Mouse (Mus musculus) embryo, embryonic 11.5 days (tissue): ENCODE results near the gene Ninj1.

Experiments used
- DNase-seq: peaks from one replicate; pipeline ENCODE4 v3.0.0-alpha.2; 2012; ENCODE audit warnings: low read depth, low spot score

Ninj1 gene

GRCm38 (mm10) chr13:49171729-49172128, 15.6 kb upstream of the Ninj1 start:
- DNase-seq = no peak

GRCm38 (mm10) chr13:49172335-49172734, 14.9 kb upstream of the Ninj1 start:
- DNase-seq = no peak

GRCm38 (mm10) chr13:49172971-49173596, 14.2 kb upstream of the Ninj1 start:
- DNase-seq = peak; percentile 81

DNA sequence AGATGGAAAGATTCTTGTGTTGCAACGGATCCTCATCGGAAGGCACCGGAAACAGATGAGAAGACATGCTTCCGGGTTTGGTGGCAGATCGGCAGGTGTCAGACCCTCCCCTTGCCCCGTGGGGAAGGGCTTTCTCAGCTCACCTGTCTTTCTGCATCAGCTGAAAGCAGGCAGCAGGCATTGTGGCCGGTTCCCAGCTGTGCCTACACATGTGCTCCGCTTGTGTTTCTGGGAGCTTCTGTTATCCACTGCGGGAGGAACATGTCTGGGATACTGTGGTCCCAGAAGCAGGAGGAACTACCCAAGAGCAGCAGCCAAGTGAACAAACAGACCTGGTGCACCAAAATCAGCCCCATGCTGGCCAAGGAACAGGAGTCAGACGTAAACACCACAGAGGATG, 11.8 kb upstream of the Ninj1 start:
- DNase-seq = no peak

DNA sequence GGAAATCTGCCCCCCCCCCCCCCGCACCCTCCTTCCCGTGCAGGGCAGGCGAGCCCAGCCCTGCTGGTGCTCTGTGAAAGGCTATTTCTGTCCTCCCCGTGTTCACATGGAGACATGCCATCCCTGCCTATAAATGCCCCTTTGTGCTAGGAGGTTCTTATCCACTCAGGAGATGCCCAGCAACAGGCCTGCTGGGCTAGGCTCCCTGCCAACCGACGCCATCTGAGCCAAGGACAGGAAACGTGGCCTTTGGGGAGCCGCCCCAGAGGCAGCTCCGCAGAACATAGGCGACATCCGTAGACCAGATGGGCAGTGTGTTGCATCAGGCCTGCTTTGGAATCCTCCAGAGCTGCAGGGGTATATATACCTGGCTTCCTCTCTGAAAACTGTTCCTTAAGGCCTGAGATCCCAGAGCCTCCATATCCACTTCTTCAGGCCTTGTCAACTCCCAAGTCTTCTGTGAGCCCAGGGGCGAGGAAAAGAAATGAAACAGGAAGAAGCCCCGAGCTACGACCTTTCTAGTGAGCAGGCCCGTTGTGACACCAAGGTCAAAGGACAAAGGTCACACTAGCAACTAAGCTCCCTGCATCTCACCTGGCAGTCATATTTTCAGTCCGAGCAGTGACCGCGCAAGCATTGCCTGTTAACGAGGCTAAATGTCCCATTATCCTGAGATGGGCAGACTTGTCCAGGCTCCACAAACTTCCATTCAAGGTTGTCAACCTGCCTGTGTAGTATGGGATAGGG, 8.3 kb upstream of the Ninj1 start:
- DNase-seq = no peak

GRCm38 (mm10) chr13:49180274-49180673, 7.0 kb upstream of the Ninj1 start:
- DNase-seq = no peak

DNA sequence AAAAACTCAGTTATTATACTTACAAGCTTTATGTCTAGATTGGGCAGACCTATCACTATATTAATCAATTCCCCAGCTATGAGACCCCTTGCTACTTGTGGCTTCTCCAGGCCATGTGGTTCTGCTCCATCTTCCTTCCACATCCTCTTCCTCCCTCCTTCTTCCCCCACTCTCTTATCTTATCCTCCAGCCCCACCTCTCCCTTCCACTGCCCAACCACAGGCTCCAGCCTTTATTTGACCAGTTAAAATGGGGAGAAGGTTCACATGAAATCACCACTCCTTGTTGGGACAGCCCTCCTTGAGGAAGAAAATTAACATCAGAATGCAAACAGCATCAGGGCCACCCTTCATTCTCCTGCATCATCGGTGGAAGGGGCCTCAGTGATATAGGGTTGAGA, 6.6 kb upstream of the Ninj1 start:
- no peak for DNase-seq

- DNase-seq = no peak
Observed at GRCm38 (mm10) chr13:49181411-49181984, 5.8 kb upstream of the Ninj1 start.

GRCm38 (mm10) chr13:49183161-49183560, 4.1 kb upstream of the Ninj1 start:
- DNase-seq = no peak

- DNase-seq = no peak
Observed at GRCm38 (mm10) chr13:49183646-49184045, 3.6 kb upstream of the Ninj1 start.

- no peak for DNase-seq
Observed at GRCm38 (mm10) chr13:49186798-49187287, 442 bp upstream of the Ninj1 start.

DNA sequence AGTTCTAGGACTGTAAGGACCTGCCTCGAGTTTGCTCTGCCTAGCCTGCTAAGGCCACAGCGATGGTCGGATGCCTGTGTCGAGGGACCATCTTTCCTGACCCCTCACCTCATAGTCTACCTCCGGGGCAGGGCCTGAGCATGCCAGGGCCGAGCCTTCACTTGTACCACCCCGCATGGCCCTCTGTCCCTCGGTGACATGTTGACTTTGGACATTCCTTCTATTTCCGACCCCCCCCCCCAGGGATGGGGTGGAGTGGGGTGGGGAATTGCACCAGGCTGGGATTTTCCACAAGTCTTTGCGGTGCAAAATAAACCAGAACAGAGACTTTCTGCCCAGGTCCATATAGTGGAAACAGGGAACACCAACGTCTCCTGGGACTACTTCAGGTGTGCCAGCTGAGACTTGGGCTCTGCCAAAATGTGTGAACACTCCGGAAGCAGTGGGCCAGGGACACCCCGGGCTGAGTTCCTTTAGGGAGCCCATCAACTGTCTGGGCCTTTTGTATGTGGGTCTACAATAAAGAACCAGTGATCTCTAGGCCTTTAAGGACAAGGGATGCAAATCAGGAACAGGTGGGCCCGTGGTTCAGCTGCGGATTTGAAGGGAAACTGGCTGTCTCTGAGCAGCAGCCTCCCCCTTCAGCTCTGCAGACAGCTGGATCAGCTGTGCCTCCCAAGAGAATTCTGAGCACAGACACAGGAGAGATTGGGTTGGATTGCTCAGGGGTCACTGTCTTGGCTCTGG, 1.1 kb downstream of the Ninj1 start:
- DNase-seq = no peak

DNA sequence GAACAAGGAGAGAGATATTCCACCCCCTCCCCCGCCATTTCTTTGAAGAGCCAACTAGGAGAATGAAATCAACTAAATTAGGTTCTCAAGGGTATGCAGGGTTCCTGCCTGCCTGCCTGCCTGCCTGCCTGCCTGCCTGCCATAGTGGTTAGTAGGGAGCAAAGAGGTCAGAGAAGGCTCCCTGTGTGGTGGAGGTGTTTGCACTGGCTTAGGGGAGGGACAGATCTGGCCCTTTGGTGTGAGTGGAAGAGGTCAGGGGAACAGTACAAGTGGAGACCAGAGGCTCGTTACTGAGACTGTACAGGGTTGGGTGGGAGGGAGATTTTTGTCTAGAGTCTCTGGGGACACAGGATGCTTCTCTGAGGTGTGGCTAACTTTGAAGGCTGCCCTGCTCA, 1.7 kb downstream of the Ninj1 start:
- DNase-seq = no peak

- no peak for DNase-seq
Observed at GRCm38 (mm10) chr13:49189970-49190870, 2.9 kb downstream of the Ninj1 start.

DNA sequence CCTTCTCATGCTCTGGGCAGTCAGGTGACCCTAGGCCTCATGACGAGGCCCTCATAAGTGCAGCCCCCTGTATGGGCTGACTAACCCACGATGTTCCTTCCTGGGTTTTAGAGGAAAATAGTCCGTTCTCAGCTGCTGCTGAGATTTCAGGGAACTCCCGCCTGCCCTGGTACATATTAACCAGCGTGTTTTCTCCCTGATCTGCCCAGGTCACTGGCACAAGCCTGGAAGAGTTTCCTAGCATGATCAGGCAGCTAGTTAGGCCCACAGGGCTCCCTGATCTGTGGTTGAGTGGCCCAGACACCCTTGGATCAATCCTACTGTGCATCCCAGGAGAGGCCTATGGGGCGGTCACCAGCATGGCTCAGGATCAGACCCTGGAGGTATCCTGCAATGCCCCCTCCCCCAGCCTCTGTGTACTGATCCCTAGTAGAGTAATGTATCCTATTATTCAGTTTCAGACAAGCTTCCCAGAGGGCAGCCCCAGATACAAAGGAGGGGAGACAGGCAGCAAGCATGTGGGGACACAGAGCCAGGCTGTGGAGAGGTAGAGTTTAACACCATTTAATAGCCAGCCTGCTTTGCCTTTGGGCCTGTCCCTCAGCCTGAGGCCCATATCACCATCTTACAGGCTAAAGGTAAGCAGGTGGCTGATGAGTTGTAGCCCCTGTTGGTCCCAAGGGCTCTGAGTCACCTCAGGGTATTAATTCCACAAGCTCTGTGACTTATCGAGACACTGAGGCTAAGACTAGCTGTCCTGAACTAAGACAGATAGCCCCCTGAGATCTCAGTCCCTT, 3.8 kb downstream of the Ninj1 start:
- DNase-seq = no peak

DNA sequence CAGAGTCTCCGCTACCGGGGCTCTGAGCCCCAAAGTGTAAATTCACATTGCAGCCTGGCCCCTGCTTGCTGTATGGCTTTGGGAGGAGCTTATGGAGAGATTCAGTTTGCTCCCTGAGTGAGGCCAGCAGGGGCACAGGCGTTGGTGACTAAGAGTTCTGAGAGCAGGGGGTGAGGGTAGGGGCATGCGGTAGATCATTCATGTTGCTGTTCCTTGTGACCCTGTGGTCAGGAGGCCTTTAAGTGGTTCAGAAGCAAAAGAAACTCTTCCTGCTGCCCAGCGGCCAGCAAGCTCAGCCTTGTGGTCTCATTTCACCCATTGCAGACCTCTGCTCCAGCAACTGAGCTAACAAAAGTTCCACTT, 4.4 kb downstream of the Ninj1 start:
- no peak for DNase-seq

GRCm38 (mm10) chr13:49192156-49192855, 5.0 kb downstream of the Ninj1 start:
- no peak for DNase-seq

GRCm38 (mm10) chr13:49193650-49194049, 6.4 kb downstream of the Ninj1 start:
- DNase-seq = no peak

DNA sequence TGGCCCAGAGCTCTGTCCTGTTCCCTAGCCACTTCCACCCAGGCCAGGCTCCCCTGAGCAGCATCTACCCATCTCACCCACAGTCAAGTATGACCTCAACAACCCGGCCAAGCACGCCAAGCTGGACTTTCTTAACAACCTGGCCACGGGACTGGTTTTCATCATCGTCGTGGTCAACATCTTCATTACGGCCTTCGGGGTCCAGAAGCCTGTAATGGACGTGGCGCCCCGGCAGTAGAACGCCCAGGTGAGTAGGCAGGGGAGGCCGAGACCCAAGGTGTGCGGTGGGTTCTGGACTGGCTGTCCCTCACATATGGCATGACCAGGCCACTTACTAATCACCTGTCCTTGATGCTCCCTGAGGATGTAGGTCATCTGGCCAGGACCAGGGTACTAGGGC, 7.5 kb downstream of the Ninj1 start:
- DNase-seq = no peak

GRCm38 (mm10) chr13:49195651-49196050, 8.4 kb downstream of the Ninj1 start:
- DNase-seq = no peak
